Mouse (Mus musculus) kidney, adult 8-10 months (tissue): ENCODE data around the gene Folr2.

Experiments
- DNase-seq, 2 experiments: peaks; one replicate each; pipeline ENCODE4 v3.0.0; 2022

Gene Folr2

GRCm38 (mm10) chr7:101866491-101867265 is 9.7 kb upstream of the Folr2 start:
- peak in 1 of 2 experiments; percentile 30 for DNase-seq

- no peak for DNase-seq
Measured at GRCm38 (mm10) chr7:101863415-101863814, 6.4 kb upstream of the Folr2 start, which contains the start of gene Anapc15. Gene Anapc15, plus strand, starts transcription at chr7:101863715.

GRCm38 (mm10) chr7:101862291-101862690 is 5.3 kb upstream of the Folr2 start:
- DNase-seq: no peak

GRCm38 (mm10) chr7:101860978-101861377 is 4.0 kb upstream of the Folr2 start:
- DNase-seq: peak; percentile 56 to 76

GRCm38 (mm10) chr7:101858362-101858761 is 1.4 kb upstream of the Folr2 start:
- DNase-seq: no peak

GRCm38 (mm10) chr7:101853816-101854215 is 3.2 kb downstream of the Folr2 start:
- no peak for DNase-seq

- peak; percentile 23 to 31 for DNase-seq
Measured at GRCm38 (mm10) chr7:101852846-101853245, 4.1 kb downstream of the Folr2 start.

GRCm38 (mm10) chr7:101851689-101852088 is 5.3 kb downstream of the Folr2 start:
- no peak for DNase-seq

- no peak for DNase-seq
Measured at GRCm38 (mm10) chr7:101847934-101848333, 9.1 kb downstream of the Folr2 start.

- DNase-seq: no peak
Measured at GRCm38 (mm10) chr7:101844186-101844585, 12.8 kb downstream of the Folr2 start.

- DNase-seq: peak; percentile 98
Measured at GRCm38 (mm10) chr7:101837606-101838471, 19.2 kb downstream of the Folr2 start, which contains the start of gene Inppl1. Gene Inppl1, minus strand, starts transcription at chr7:101838229.

- DNase-seq: peak; percentile 28 to 46
Measured at GRCm38 (mm10) chr7:101837154-101837605, 19.8 kb downstream of the Folr2 start.

- DNase-seq: peak; percentile 43 to 63
Measured at GRCm38 (mm10) chr7:101836271-101837153, 20.5 kb downstream of the Folr2 start.

- no peak for DNase-seq
Measured at GRCm38 (mm10) chr7:101835457-101836109, 21.4 kb downstream of the Folr2 start.

- no peak for DNase-seq
Measured at GRCm38 (mm10) chr7:101834903-101835302, 22.1 kb downstream of the Folr2 start.

- DNase-seq: no peak
Measured at GRCm38 (mm10) chr7:101833916-101834584, 22.9 kb downstream of the Folr2 start.

- no peak for DNase-seq
Measured at GRCm38 (mm10) chr7:101833352-101833751, 23.6 kb downstream of the Folr2 start.

- no peak for DNase-seq
Measured at GRCm38 (mm10) chr7:101832372-101832771, 24.6 kb downstream of the Folr2 start.

GRCm38 (mm10) chr7:101831437-101831836 is 25.6 kb downstream of the Folr2 start:
- no peak for DNase-seq

- no peak for DNase-seq
Measured at GRCm38 (mm10) chr7:101830373-101830772, 26.6 kb downstream of the Folr2 start.
